Mouse (Mus musculus) heart, postnatal 4 days (tissue): ENCODE results near the gene Gm20479. TPM values are rescaled to one million over a fixed set of nuclear protein-coding genes. Genes with fewer than 3 reads are reported as not detected.
A peak's percentile ranks its signal among the peaks of the same experiment; 100 is the strongest.

Experiments used
- DNase-seq: peaks from one replicate; pipeline ENCODE4 v3.0.0; 2021
- total RNA-seq, 2 experiments: library from RNA; stranded (reverse); gene quantifications; 2 replicates each; pipeline ENCODE4 v1.2.3; 2021

The Gm20479 gene
- total RNA-seq, 2 experiments from 2014 or later: 3.7 TPM; not detected in 1

DNA sequence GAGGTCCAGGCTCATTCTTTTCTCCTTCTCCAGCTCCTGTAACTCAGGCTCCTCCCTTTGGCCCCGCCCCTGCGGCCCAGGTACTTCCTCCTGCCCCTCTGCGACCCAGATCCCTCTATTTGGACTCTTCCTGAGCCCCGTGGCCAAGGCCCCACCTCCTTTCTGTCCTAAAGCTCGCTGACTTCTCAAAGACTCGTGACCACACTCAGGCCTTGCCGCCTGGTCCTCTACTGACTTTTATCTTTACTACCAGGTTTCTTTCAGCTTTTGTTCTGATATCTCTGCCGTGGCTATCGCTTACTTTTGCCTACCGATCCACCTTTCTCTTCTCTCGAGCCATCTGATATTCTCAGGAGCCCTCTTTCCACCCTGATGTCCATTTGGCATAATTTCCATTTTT is 10.8 kb upstream of the Gm20479 start:
- no peak for DNase-seq

DNA sequence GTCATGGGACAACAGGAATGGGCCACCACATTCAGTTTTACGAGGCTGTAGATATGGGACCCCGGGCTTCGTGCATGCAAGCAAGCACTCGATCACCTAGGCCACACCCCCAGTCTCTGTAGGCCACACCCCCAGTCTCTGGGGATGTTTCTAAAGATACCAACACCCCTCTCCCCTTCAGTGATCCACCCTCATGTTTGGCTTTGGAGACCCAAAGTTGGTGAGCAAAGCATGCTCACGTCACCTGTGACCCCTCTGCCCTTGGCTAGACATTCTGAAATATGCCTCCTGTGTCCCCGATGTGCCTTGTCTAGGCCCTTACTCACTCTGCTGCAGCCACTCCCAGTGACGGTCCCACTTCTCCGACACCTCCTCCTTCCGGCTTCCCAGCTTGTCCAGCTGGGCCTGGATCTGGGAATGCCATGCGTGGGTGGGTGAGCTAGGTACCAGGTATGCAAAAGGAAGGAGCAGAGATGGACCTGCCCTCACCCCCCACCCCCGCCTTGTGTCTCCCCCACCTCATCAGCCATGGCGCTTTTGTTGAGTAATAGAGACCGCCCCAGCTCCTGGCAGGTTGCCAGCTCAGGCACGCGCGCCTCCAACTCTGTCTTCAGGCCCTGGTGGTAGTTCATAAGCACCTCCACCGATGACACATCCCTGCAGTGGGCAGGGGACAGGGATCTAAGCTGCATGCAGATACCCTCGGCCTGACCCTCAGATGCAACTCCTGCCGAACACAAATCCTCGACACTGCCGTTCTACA is 9.0 kb upstream of the Gm20479 start:
- no peak for DNase-seq

DNA sequence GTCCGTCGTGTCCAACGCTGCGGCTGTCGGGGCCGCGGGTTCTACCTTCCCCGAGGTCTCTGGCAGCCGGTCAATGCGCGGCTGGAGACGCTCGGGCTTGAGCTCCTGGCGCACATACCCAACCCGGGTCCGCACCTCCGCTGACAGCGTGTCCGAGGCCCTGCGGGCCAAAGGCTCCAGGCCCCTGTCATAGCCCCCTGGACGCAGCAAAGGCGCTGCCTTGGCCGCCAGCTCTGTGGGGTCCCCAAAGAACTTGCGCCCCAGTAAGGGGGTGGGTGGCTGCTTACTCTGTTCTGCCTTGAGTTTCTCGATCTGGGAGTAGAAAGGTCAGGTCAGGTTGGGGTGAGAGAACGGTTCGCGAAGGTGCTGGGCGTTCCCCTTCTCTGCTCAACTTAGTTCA is 7.2 kb upstream of the Gm20479 start:
- no peak for DNase-seq

DNA sequence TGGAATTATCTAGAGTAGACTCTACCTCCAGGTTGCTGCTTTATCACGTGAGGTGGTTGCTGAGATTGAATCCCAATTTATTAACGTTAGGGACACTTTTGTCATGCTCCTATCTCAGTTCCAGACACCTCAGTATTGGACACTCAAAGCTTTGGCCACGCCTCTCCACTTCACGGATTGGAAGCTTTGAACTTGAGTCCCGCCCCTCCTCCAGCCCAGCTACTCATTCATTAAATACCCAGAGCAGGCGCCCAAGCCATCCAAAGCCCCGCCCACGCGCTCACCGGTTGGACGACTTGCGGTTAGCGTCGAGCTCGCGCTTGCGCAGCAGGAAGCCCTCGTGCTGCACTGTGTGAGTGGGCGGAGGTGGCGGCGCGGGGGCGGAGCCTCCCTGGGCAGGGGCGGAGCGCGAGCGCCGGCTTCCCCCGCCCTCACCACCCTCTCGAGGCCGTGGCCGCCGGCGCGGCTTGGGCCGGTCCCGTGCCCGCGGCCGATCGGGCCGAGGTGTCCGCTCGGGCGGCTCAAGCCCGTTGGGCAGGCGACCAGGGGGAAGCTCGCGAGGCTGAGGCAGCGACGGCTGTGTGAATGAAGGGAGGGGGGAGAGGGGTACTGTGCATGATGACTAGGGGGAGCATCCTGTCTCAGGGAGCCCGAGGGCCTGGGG is 4.2 kb upstream of the Gm20479 start:
- DNase-seq: peak; percentile 99

DNA sequence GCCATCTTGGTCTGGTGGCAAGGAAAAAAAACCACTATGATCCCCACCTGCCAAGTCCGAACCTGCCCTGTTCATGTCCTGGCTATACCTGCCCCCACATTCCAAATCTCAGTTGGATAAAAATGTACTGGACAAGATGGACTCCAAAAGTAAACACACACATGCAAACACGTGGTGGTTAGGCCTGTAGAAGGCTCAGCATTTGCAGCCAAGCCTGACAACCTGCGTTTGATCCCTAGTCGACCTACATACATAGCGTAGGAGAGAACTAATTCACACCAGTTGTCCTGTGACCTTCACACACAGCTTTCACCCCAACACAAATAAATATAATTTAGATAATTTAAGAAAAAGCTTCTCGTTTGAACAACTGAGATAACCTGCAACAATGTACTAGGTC is 3.5 kb upstream of the Gm20479 start:
- DNase-seq: no peak

DNA sequence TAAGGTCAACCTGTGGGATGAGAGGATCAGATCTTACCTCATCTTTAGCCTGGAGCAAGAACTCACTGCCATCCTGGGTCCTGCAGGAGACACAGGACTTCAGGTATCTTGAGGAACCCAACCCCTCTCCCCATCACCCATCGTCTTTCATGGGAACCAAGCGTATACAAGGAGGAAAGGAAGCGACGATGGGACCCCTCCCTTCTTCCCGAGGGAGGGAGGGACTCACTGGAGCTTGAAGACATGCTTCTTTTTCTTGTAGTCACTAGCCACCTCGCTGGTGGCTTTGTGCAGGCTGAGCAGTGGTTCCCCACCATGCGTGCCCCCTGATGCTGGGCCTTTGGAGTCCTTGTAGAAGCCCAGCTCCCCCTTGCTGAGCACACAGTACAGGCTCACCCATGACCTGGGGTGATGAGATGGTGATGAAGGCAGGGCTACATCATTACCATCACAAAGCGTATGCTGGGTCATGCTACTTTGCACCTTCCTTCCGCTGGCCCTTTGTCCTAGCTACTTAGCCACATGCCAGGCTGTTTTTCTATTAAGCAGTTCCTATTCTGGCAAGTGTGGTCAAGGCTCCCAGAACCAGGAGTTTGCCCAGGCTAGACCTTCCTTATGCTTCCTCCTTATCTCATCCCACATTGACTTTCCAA is 2.6 kb upstream of the Gm20479 start:
- no peak for DNase-seq

DNA sequence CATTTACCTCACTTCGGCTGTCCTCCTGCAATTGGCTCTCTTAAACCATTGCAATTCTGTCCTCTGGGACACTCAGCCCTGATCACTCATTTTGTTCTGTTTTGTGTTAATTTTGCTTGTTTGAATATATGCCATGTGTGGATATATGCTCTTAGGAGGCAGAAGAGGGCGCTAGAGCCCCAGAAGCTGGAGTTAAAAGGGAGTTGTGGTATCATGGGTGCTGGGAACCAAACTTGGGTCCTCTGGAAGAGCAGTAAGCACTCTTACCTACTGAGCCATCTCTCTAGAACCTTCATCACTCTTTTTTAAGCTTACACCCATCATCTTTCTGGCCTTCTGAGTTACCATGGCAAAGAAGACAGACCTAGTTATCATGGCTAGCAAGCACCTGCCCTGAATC is 1.9 kb upstream of the Gm20479 start:
- DNase-seq: no peak

DNA sequence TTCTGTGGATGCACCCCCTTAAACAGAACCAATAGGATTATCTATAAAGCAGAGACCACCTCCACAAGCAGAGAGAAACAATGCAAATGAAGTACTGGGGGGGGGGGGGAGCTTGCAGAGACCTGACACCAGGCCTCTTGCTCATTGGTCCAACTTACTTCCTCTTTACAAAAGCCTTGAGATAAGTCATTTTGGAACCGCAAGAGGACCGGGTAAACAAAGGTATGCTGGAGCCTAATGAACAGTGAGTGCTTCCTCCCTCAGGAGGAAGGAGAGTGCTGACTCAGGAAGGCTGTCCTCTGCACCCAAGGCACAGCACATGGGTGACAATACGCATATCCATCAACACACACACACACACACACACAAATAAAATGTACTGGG is 368 bp upstream of the Gm20479 start:
- DNase-seq: no peak

DNA sequence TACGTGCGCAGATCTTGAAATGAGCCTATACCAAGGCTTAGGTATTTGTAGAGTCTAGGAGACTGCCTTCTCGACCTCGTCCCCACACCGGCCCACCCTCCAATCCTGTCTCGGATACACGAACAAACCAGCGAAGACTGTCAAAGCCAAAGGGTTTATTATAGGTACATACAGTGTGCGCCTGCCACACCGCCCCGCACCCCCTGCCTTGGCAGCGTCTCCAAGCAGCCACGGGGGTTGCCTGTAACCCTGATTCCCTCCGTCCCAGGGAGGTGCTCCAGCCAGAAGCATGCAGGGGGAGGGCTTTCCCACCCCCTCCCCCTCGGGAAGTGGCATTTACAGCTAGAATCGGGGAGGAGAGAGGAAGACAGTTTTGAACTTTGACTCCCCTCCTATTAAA is 971 bp downstream of the Gm20479 start:
- peak; percentile 51 for DNase-seq

DNA sequence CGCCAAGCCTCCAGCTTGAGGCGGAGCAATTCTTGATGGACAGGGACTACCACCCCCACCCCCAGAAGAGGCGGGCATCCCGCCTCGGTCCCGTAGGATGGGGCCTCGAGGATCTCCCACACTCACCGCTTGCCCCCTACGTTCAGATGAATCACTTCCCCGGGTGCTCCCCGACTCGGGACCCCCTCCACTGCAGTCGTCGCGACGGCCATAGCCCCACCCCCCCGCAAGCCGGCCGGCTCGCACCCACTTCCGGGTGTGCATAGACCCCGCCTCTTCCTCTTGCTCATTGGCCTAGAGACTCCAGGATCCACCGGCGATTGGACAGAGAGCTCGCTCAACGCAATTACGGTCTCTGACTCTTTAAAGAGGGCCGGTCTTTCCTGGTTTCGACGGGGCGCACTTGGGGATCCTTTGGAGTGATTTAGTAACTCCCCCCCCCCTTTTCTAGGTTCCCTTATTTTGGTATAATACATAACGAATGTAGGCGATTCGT is 1.4 kb downstream of the Gm20479 start, which contains the start of gene Shkbp1:
Shkbp1 (minus strand) TSS at position 275 of the 496 bp plus-strand sequence.
- peak; percentile 89 for DNase-seq

DNA sequence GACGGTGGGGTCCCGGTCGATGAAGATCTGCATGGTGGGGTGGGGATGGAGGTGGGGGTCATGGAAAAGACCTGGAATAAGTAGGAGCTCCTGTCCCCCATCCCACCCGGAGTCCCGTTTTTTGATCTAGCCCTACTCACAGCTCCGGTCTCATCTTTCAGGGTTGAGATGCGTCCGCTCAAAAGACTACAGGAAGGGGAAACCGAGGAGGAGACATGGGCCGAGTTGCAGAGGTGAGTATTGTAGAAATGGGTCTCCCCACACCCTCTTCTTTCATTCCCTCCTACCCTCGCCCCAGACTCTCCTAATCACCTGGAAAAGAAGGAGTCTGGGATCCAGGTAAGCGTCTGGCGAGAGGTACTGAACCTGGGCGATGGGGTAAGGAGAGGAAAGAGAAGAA is 2.0 kb downstream of the Gm20479 start:
- DNase-seq: no peak

DNA sequence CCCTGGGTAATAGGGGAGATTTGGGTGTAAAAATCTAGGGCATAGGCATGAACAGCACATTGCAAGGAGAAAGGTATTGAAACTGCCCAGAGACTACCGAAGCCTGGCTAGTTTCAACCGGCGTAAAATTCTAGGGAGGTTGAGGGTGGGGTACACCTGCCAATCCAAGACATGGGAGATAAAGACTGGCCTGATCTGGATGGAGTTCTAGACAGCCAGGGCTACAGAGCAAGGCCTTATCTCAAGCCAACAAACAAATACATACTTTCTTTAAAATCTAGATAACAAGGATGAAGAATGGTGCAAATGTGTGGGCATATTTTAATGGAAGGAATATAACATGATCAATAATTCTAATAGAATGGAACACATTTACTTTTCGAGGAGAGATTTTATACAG is 2.4 kb downstream of the Gm20479 start:
- no peak for DNase-seq

DNA sequence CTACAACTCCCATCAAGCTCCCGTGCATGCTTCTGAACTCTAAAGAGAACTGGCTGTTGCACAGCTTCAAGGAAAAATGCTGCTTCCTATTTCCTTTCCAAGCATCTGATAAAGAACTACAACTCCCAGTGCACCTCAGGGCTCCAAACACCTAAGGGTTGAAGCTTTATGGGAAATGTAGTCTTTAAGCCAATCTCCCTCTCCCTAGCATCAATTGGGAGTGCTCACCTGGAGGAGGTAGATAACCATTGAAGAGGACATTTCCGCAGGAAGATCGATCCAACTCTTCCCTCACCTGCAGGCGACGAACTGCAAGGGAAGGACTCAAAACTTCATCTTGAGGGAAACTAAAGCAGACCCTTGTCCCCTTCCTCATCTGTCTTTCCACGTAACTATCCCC is 3.1 kb downstream of the Gm20479 start:
- no peak for DNase-seq

DNA sequence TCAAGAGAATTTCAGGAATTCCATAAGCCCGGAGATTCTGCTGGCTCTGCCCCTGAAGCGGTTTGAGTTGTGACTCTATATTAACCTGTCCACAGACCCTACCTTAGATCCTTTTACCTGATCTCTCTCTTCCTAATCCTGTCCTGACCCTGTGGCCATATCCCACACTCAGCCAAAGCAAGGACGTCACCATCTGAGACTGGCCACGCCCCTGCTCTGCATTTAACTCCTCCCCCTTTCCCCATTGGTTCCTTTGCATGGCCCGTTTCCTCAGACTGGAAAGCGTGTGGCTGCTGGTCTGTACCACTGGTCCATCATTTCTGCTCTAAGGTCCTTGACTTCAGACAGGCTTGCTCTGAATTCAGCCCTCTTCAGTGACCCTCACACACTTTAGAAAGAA is 11.8 kb downstream of the Gm20479 start:
- no peak for DNase-seq

DNA sequence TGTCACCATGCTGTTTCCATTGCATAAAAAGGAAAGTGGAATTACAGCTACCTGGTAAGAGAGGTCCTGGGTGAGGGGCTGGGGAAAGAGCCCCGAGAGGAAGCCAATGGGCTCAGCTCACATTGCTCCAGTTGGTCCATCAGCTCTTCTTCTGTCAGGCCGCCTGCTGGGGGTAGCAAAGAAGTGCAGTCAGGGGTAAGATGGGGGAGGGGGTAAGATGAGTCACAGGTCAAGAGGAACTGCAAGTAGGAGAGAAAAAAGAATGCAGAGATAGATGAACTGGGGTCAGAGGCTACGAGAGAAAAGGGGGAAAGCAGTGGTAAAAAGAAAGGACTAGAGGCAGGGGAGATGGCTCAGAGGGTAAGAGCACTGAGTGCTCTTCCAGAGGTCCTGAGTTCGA is 14.6 kb downstream of the Gm20479 start:
- no peak for DNase-seq

DNA sequence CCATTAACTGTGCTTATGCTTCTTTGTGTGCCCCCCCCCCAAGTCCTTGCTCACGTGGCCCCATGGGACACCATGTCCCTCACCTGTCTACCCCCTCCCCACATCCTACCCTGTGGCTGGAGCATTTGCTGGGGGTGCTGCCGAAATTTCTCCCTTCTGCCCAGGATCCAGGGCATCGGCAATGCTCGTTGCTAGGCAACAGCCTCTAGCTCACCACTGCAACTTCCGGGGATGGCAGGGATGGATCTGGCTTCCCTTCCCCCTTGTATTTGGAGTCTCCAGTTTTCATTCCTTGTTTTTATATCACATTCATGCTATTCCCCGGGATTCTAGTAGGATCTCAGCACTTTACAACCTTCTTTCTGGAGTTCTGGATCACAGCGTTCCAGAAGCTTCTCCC is 17.7 kb downstream of the Gm20479 start:
- no peak for DNase-seq

DNA sequence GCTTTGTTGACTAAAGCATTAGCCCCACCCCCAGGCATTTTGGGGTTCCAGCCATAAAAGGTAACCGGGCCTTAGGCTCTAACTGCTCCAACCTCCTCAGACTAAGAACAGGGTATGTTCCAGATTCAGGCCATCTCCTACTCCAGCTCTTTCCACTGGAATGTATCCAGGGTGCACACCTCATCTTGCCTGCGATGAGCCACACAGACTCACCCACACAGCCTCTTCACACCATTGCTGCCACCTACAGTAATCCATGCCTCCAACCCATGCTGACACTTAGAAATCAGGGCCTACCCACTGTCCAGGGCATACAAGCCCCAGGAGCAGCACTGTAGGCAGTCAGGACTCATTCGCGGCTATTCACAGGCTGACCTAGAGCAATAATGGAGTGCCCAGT is 18.1 kb downstream of the Gm20479 start:
- no peak for DNase-seq

DNA sequence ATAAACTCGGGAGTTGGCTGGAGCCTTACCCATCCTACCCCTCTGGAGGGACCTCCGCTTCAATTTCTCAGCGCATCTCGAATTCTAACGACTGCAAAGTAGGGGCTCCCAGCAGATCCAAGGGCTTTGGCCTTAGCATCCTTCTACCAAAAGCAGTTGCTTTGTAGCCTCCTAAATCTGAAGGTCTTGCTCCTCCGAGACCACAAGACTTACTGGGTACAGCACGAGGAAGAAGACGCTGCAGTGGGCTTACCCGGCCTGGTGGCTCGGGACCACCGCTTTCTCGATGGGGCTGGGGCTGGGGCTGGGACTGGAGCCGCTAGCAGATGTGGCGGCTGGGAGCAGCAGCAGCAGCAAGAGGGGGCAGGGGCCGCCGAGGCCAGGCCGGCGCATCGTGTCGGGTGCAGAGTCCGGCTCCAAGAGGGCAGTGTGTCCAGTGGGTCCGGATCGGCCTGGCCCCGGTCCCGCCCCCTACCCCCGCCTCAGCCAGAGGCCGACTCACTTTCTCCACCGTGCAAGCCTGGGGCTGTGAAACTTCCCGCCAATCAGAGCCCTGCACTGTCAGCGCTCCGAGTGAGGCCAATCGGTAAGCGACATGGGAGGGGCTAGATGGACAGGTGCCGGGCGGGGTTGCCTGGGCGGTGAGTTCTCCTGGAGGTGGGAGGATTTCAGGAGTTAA is 19.9 kb downstream of the Gm20479 start, which contains the start of gene Ltbp4:
Ltbp4 (minus strand) TSS at position 518 of the 679 bp plus-strand sequence.
- DNase-seq: peak; percentile 51

DNA sequence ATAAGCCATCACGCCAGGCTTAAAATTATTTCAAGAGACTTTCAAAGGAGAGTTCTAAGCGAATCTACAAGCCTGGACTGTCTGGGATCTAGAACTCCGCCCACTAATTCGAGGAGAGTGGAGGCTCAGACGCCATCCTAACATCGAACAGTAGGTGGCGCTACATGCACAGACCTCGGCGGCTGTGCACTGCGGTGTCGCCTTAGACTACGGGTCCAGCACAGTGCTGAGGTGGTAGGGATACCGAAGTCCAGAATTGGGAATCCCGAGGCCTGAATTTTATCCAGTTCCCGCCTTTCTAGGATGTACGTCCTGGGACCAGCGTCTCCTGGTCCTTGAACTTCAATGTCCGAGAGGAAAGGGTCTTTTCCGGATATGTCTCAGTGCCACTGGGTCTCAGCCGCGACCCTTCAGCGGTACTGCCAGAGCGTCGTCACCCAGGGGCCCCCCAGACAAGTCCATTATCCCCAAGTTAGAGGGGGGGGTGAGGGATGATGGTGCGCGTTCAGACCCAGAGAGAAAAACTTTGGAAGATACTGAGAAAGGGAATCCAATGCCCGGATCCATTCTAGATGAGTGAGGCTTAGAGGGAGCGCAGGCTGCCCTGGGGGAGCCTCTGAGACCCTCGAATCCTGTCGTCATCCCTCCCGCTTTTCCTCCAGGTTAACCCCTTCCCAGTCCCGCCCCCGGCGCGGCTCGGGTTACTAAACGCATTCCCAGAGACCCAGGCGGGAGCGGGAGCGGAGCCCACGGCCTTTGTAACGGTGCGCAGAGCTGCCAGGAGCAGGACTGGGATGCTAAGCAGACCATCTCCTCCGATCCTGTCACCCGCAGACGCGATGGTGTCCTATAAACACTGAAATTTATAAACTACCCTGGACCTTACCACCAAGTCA is 21.0 kb downstream of the Gm20479 start:
- DNase-seq: peak; percentile 96

DNA sequence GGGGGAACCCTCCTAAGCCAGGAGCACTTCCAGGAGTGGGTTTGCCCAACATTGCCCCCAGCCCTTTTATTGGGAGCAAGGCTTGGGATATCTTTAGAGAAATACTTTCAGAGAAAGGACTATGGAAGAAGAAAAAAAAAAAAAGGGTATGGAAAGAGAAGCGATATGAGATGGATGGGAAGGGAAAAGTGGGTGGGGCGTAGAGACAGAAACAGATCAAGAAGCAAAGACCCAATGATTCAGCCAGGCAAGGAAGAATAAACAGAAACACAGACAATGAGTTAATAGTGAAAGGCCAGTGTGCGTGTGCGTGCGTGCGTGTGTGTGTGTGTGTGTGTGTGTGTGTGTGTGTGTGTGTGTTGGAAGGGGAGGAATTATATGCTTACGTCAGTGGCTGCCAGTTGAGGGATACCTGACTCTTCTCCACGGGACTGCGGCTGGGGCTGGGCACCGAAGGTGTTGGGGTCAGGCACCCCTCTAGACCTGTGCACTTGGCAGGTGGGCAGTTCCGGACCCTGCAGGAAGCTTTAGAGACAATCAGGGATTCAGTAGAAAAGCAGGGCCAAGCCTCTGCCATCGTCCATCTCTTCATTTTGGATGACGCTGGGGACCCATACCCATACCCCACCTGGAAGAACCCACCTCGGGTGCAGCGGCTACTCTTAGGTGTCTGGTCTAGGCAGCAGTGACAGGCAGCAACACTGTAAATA is 22.1 kb downstream of the Gm20479 start:
- DNase-seq: no peak

DNA sequence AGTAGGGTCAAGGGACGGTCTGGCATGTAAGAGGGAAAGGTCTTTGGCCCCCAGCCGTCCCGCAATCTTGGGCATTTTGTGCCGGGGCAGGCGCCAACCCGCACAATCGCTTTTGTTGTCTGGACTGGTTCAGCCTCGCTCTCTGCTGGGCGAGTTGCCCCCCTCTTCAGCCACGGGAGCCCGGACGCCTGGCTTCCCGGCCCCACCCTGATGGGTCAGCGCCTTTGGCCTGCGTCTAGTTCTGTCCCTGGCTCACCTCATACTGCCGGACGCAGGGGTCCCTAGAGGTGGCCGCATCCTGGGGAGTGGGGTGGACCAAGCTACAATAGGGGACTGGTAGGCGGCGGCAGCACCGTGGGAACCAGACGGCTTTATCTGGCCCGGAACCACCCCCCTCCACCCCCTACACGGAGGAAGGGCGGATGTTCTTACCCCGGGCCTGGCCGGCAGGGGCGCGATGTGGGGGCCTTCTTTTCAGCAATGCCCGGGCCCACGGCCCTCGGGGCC is 22.8 kb downstream of the Gm20479 start:
- peak; percentile 81 for DNase-seq
